ENCODE assay signal across 44 mouse cellular contexts in the genomic region with DNA sequence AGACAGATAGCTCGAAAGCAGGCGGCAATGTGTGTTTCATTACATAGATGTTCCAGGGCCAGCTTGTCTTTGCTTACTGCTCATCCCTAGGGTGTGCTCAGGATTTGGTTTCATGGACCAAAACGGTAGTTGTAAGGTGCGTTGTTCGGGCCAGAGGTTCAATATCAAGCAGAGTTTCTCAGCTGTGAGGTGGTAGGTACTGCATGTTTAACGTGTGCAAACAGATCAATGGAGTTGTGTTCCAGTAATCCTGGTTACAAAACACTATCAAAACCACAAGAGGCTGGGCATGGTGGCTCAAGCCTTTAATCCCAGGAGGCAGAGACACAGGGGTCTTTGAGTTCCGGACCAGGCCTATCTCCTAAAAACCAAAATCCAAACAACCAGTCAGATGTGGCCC. TPM values are rescaled to one million over a fixed set of nuclear protein-coding genes. Genes with fewer than 3 reads are reported as not detected.
"Had no signal": no experiment of that assay in that cellular context is flagged by ENCODE, and none has a peak within 500 bp of the region (broad histone marks: within the 10 kb centered on the region; RNA-seq: fewer than 3 reads in every experiment).

No protein-coding gene starts in this region.

- H3K4me1 ChIP-seq: heart, embryonic 10.5 days; heart, embryonic 12.5 days; heart, embryonic 13.5 days; heart, embryonic 15.5 days; hindbrain, embryonic 10.5 days; hindbrain, embryonic 12.5 days; hindbrain, embryonic 13.5 days; hindbrain, embryonic 15.5 days; intestine, embryonic 15.5 days; kidney, embryonic 15.5 days had no signal

- H3K4me3 ChIP-seq: heart, adult 2 months; heart, embryonic 10.5 days; heart, embryonic 12.5 days; heart, embryonic 13.5 days; heart, embryonic 15.5 days; hindbrain, embryonic 10.5 days; hindbrain, embryonic 12.5 days; hindbrain, embryonic 13.5 days; hindbrain, embryonic 15.5 days; intestine, embryonic 15.5 days; kidney, embryonic 15.5 days; layer of hippocampus, adult 2 months had no signal

- H3K27ac ChIP-seq: heart, adult 2 months; heart, embryonic 10.5 days; heart, embryonic 13.5 days; heart, embryonic 15.5 days; hindbrain, embryonic 10.5 days; hindbrain, embryonic 12.5 days; hindbrain, embryonic 13.5 days; hindbrain, embryonic 14.5 days; hindbrain, embryonic 15.5 days; hindbrain, postnatal 0 days; intestine, embryonic 15.5 days; kidney, embryonic 15.5 days; kidney, postnatal 0 days; layer of hippocampus, adult 2 months had no signal

- ATAC-seq: hindbrain, embryonic 16.5 days; hindbrain, postnatal 0 days; intestine, embryonic 15.5 days; intestine, embryonic 16.5 days; intestine, postnatal 0 days had no signal

- H3K9ac ChIP-seq: heart, embryonic 12.5 days; heart, embryonic 13.5 days; heart, embryonic 15.5 days; hindbrain, embryonic 12.5 days; hindbrain, embryonic 13.5 days; hindbrain, embryonic 14.5 days; hindbrain, embryonic 15.5 days; intestine, embryonic 15.5 days; kidney, embryonic 15.5 days had no signal

- H3K27me3 ChIP-seq: heart, embryonic 12.5 days; heart, embryonic 13.5 days; heart, embryonic 15.5 days; hindbrain, embryonic 12.5 days; hindbrain, embryonic 13.5 days; hindbrain, embryonic 15.5 days; intestine, embryonic 15.5 days; kidney, embryonic 15.5 days had no signal

- H3K9me3 ChIP-seq: heart, embryonic 10.5 days; heart, embryonic 12.5 days; heart, embryonic 13.5 days; heart, embryonic 15.5 days; hindbrain, embryonic 10.5 days; hindbrain, embryonic 12.5 days; hindbrain, embryonic 13.5 days; hindbrain, embryonic 15.5 days; intestine, embryonic 15.5 days; kidney, embryonic 15.5 days had no signal

- H3K4me2 ChIP-seq: heart, embryonic 11.5 days; heart, embryonic 12.5 days; heart, embryonic 13.5 days; heart, embryonic 15.5 days; hindbrain, embryonic 12.5 days; hindbrain, embryonic 13.5 days; hindbrain, embryonic 14.5 days; hindbrain, embryonic 15.5 days; intestine, embryonic 15.5 days; kidney, embryonic 15.5 days had no signal

- DNase-seq: heart, adult 2 months; heart, postnatal 10 days; heart, postnatal 14 days; heart, postnatal 36 days; heart, postnatal 4 days; kidney, adult 11 months; kidney, adult 18-20 months; kidney, adult 8-10 months; kidney, adult 9 months; kidney, postnatal 10 days; kidney, postnatal 14 days; kidney, postnatal 4 days; layer of hippocampus, adult 9-11 months; layer of hippocampus, postnatal 36 days had no signal

RNA-seq across cellular contexts. Expression of a gene that starts 7.0 kb away (rescaled TPM):
- total RNA-seq: heart, adult 2 months; heart, adult 8-10 months; heart, postnatal 10 days; heart, postnatal 14 days; heart, postnatal 25 days; heart, postnatal 36 days; heart, postnatal 4 days; hindbrain, postnatal 0 days; layer of hippocampus, adult 18-20 months; layer of hippocampus, adult 2 months; layer of hippocampus, adult 8-10 months; layer of hippocampus, postnatal 14 days; layer of hippocampus, postnatal 25 days; layer of hippocampus, postnatal 36 days had no signal
- polyA plus RNA-seq: heart, adult 2 months; hindbrain, embryonic 13.5 days; hindbrain, embryonic 14.5 days; hindbrain, embryonic 15.5 days; hindbrain, embryonic 16.5 days; hindbrain, postnatal 0 days; inflammation-experienced regulatory T-cells, adult 6 months; kidney, adult 2 months; large intestine, adult 2 months had no signal

RNA-seq across cellular contexts. Expression of a gene that starts 43.1 kb away (rescaled TPM):
- total RNA-seq: heart, postnatal 4 days; hematopoietic stem cell, adult 5-6 weeks; hindbrain, postnatal 0 days had no signal
- polyA plus RNA-seq: heart, embryonic 10.5 days; heart, embryonic 11.5 days; heart, embryonic 12.5 days; heart, embryonic 13.5 days; heart, embryonic 14.5 days; heart, embryonic 15.5 days; inflammation-experienced regulatory T-cells, adult 6 months; intestine, embryonic 14.5 days; intestine, postnatal 0 days; large intestine, adult 2 months had no signal
